Mouse (Mus musculus): ENCODE results near the gene Pamr1.

DNA sequence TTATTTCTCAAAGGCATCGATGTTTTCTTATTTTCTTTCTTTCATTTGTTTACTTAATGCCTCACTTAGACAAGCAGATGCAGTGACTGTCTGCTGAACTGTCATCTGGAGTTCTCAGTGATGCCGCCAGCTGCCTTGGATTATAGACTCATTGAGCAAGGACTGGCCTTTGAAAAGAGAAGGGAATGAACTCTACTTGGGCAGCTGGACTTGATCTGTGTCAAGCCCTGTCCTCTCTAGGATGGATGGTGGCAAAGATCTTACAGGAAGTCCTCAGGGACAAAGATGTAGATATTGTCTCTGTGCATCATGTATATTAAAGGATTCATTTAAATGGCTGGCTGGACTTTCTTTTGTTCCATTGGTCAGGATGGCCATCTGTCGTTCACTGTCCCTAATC is 114.1 kb downstream of the Pamr1 start:
- TF ChIP-seq POLR2A (IDR thresholded peaks at IDR 0.05; ENCODE audit: borderline replicate concordance, insufficient read depth, low read length) (no peak), CTCF (IDR thresholded peaks at IDR 0.05; ENCODE audit: borderline replicate concordance, insufficient read depth, low read depth, low read length) (no peak)

All from cerebellum, adult 2 months (tissue).